Mouse (Mus musculus) ES-E14 (cell line): ENCODE data around the gene Olfr1510.

Source experiments
- CHD2 ChIP-seq: IDR thresholded peaks from 2 replicates; pipeline ENCODE4 v1.6.1; 2014; ENCODE audit warnings: mild to moderate bottlenecking, low read depth, low read length, inconsistent platforms
- HCFC1 ChIP-seq: IDR thresholded peaks from 2 replicates; pipeline ENCODE4 v1.6.1; 2012; ENCODE audit warnings: low read length, inconsistent platforms, borderline replicate concordance; ENCODE audit not compliant: insufficient read depth
- MAFK ChIP-seq: IDR thresholded peaks from 2 replicates; pipeline ENCODE4 v1.6.1; 2014; ENCODE audit warnings: mild to moderate bottlenecking, low read depth, low read length, inconsistent platforms; ENCODE audit not compliant: insufficient read depth

DNA sequence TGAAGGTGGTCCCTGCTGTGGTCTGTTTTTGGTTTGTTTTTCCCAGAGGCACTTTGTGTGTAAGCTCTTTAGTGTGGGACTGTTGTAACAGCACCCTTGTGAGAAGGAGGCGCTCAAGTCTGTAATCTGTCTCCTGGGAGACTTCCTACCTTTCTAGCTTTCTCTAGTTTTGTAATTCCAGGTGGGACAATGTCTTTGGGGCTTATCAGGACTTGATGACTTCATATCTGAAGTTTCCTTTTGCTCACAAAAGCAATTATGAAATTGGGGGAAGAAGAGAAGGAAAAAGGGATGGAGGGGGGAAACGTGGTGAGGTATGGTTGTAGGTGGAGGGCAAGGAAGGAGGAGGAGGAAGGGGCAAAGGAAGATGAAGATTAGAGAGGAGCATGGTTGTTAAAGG is 35.1 kb downstream of the Olfr1510 start, which contains the start of gene Olfr1512:
- no peak for TF ChIP-seq CHD2
- no peak for TF ChIP-seq HCFC1
- no peak for TF ChIP-seq MAFK
